Mouse (Mus musculus): Measurements from ENCODE around the gene Wasf3. TPM values are rescaled to one million over a fixed set of nuclear protein-coding genes. Genes with fewer than 3 reads are reported as not detected.

Wasf3 gene
- total RNA-seq, 1 experiment: 6.2 TPM

DNA sequence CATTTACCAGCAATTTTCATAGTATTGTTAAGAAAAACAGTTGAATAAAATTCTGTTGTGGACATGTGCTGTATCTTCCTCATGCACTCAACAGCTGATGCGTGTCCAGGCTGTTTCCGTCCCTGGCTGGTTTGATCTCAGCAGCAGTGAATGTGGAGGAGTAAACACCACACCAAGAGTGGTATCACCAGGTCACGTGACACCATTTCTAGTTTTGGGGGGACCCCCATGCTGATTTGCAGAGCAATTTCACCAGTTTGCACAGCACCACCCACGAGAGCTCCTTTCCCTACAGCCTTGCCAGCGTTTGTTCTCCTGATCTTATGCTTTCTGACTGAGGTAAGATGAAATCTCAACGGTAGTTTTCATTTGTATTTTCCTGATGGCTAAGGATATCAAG is 37.7 kb upstream of the Wasf3 start:
- Histone ChIP-seq H3K4me1 (ENCODE audit: control insufficient read depth in 2 of 2, insufficient read depth in 2 of 2, low read length in 2 of 2, poor library complexity in 1 of 2) (peaks cover 0 to 4% of the 10 kb centered on the region in 2 experiments; a peak in 1 of 4 replicates), H3K9me3 (ENCODE audit: control insufficient read depth, insufficient read depth, low read depth, low read length) (no peaks in the 10 kb centered on the region), H3K9ac (ENCODE audit: insufficient read depth, low read depth, low read length, poor library complexity, severe bottlenecking) (no peak overlapping the region), H3K36me3 (ENCODE audit: control insufficient read depth, insufficient read depth, low read length, poor library complexity, severe bottlenecking) (no peaks in the 10 kb centered on the region), H3K27ac (ENCODE audit: insufficient read depth, low read depth, low read length, poor library complexity, severe bottlenecking) (no peak overlapping the region), H3K4me3 (ENCODE audit: insufficient read depth in 1 of 2, low read depth in 1 of 2, low read length in 2 of 2, poor library complexity in 1 of 2, severe bottlenecking in 1 of 2) (no peak overlapping the region)
- in situ Hi-C loops (cut with MboI; ENCODE audit: low sequenced_read_pairs in 2 of 2, unreplicated experiment in 2 of 2): no loop called here
- DNase-seq (ENCODE audit: low read depth, low spot score): no peak
- TF ChIP-seq HCFC1 (IDR thresholded peaks at IDR 0.05; ENCODE audit: borderline replicate concordance, insufficient read depth, low read length) (no peak), ZC3H11A (IDR thresholded peaks at IDR 0.05; ENCODE audit: borderline replicate concordance, low read depth, low read length) (no peak), MAFK (IDR thresholded peaks at IDR 0.05; ENCODE audit: insufficient read depth, low read depth, low read length) (no peak), CHD2 (IDR thresholded peaks at IDR 0.05; ENCODE audit: low read depth, low read length) (no peak), ZNF384 (IDR thresholded peaks at IDR 0.05; ENCODE audit: low read depth, low read length) (no peak)

DNA sequence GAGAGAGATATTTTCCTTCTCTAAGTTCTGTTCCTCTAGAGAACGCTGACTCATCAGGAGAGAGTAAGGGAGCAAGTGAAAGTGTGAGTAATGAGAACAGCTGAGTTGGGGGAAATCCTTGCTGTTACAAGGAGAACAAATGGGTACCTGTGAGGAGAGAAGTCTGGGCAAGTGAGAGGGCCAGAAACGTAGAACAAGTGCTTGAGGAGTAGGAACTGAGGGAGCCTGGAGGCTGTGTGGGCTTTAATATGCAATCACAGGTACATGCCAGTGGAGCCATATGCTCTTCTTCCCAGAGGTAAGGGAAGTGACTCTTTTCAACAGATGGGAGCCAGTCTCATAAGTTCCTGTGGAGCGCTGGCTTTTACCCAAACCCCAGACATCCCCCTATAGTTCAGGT is 35.6 kb upstream of the Wasf3 start:
- Histone ChIP-seq H3K9ac (ENCODE audit: insufficient read depth, low read depth, low read length, poor library complexity, severe bottlenecking) (no peak overlapping the region), H3K36me3 (ENCODE audit: control insufficient read depth, insufficient read depth, low read length, poor library complexity, severe bottlenecking) (no peaks in the 10 kb centered on the region), H3K4me3 (ENCODE audit: insufficient read depth in 1 of 2, low read depth in 1 of 2, low read length in 2 of 2, poor library complexity in 1 of 2, severe bottlenecking in 1 of 2) (no peak overlapping the region), H3K9me3 (ENCODE audit: control insufficient read depth, insufficient read depth, low read depth, low read length) (no peaks in the 10 kb centered on the region), H3K4me1 (ENCODE audit: control insufficient read depth in 2 of 2, insufficient read depth in 2 of 2, low read length in 2 of 2, poor library complexity in 1 of 2) (peaks cover 0 to 4% of the 10 kb centered on the region in 2 experiments; a peak in 1 of 4 replicates), H3K27ac (ENCODE audit: insufficient read depth, low read depth, low read length, poor library complexity, severe bottlenecking) (no peak overlapping the region)
- in situ Hi-C loops (cut with MboI; ENCODE audit: low sequenced_read_pairs in 2 of 2, unreplicated experiment in 2 of 2): no loop called here
- no peak for DNase-seq (ENCODE audit: low read depth, low spot score)
- peak; percentile 56; the same call in 1 of the 2 replicates for TF ChIP-seq MAFK (IDR thresholded peaks at IDR 0.05; ENCODE audit: insufficient read depth, low read depth, low read length)
- TF ChIP-seq ZNF384 (IDR thresholded peaks at IDR 0.05; ENCODE audit: low read depth, low read length): no peak

DNA sequence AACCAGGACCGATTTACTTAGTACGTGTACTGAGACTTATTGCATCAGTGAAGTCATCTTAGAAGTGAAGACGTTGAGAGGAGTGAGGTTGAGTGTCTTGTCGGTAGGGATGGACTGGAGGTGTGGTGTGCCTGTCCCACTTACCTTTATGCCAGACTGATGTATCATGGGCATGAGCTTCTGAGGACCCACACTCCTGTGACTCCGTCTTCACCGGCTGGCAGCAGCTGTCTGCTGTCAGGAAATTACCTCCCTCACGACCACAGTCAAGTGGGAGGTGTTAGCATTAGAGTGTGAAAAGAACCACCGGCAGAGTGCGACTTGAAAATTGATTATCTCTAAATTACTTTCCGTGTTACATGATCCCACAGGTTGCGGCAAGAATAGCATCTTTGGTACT is 34.0 kb upstream of the Wasf3 start:
- TF ChIP-seq CHD2 (IDR thresholded peaks at IDR 0.05; ENCODE audit: low read depth, low read length): no peak
- no peak for TF ChIP-seq HCFC1 (IDR thresholded peaks at IDR 0.05; ENCODE audit: borderline replicate concordance, insufficient read depth, low read length)
- TF ChIP-seq ZNF384 (IDR thresholded peaks at IDR 0.05; ENCODE audit: low read depth, low read length): no peak
- TF ChIP-seq ZC3H11A (IDR thresholded peaks at IDR 0.05; ENCODE audit: borderline replicate concordance, low read depth, low read length): no peak
- TF ChIP-seq MAFK (IDR thresholded peaks at IDR 0.05; ENCODE audit: insufficient read depth, low read depth, low read length): no peak

DNA sequence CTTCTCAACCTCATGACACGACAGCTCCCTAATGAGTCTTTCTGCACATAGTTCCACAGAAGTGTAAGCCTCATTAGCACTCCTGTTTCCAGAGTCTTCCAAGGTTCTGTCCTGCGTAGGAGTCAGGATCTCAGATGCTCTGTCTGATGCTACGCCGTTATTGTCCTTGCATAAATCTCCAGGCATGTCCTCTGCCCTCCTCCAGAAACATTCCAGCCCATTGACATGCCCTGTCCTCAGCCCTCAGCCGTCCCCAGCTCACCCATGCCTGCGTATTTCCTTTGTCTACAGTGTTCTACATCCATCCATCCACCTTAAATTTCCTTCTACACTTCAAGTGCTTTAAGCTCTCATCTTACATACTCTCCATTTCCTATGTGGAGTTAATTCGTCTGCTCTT is 32.8 kb upstream of the Wasf3 start:
- no peak overlapping the region for H3K9ac ChIP-seq (ENCODE audit: insufficient read depth, low read depth, low read length, poor library complexity, severe bottlenecking)
- H3K27ac ChIP-seq (ENCODE audit: insufficient read depth, low read depth, low read length, poor library complexity, severe bottlenecking): no peak overlapping the region
- in situ Hi-C loops (cut with MboI; ENCODE audit: low sequenced_read_pairs in 2 of 2, unreplicated experiment in 2 of 2): no loop called here
- H3K4me1 ChIP-seq (ENCODE audit: control insufficient read depth in 2 of 2, insufficient read depth in 2 of 2, low read length in 2 of 2, poor library complexity in 1 of 2): no peaks in the 10 kb centered on the region
- no peaks in the 10 kb centered on the region for H3K36me3 ChIP-seq (ENCODE audit: control insufficient read depth, insufficient read depth, low read length, poor library complexity, severe bottlenecking)
- no peaks in the 10 kb centered on the region for H3K9me3 ChIP-seq (ENCODE audit: control insufficient read depth, insufficient read depth, low read depth, low read length)
- TF ChIP-seq MAFK (IDR thresholded peaks at IDR 0.05; ENCODE audit: insufficient read depth, low read depth, low read length) (no peak), ZC3H11A (IDR thresholded peaks at IDR 0.05; ENCODE audit: borderline replicate concordance, low read depth, low read length) (no peak), ZNF384 (IDR thresholded peaks at IDR 0.05; ENCODE audit: low read depth, low read length) (no peak), HCFC1 (IDR thresholded peaks at IDR 0.05; ENCODE audit: borderline replicate concordance, insufficient read depth, low read length) (no peak), CHD2 (IDR thresholded peaks at IDR 0.05; ENCODE audit: low read depth, low read length) (no peak)
- H3K4me3 ChIP-seq (ENCODE audit: insufficient read depth in 1 of 2, low read depth in 1 of 2, low read length in 2 of 2, poor library complexity in 1 of 2, severe bottlenecking in 1 of 2): no peak overlapping the region
- DNase-seq (ENCODE audit: low read depth, low spot score): no peak

More for the DNA sequence above, 34.0 kb upstream of the Wasf3 start:
- Histone ChIP-seq H3K36me3 (ENCODE audit: control insufficient read depth, insufficient read depth, low read length, poor library complexity, severe bottlenecking) (no peaks in the 10 kb centered on the region), H3K4me3 (ENCODE audit: insufficient read depth in 1 of 2, low read depth in 1 of 2, low read length in 2 of 2, poor library complexity in 1 of 2, severe bottlenecking in 1 of 2) (no peak overlapping the region), H3K9me3 (ENCODE audit: control insufficient read depth, insufficient read depth, low read depth, low read length) (no peaks in the 10 kb centered on the region), H3K9ac (ENCODE audit: insufficient read depth, low read depth, low read length, poor library complexity, severe bottlenecking) (no peak overlapping the region), H3K27ac (ENCODE audit: insufficient read depth, low read depth, low read length, poor library complexity, severe bottlenecking) (no peak overlapping the region), H3K4me1 (ENCODE audit: control insufficient read depth in 2 of 2, insufficient read depth in 2 of 2, low read length in 2 of 2, poor library complexity in 1 of 2) (no peaks in the 10 kb centered on the region)
- in situ Hi-C loops (cut with MboI; ENCODE audit: low sequenced_read_pairs in 2 of 2, unreplicated experiment in 2 of 2): no loop called here
- no peak for DNase-seq (ENCODE audit: low read depth, low spot score)

DNA sequence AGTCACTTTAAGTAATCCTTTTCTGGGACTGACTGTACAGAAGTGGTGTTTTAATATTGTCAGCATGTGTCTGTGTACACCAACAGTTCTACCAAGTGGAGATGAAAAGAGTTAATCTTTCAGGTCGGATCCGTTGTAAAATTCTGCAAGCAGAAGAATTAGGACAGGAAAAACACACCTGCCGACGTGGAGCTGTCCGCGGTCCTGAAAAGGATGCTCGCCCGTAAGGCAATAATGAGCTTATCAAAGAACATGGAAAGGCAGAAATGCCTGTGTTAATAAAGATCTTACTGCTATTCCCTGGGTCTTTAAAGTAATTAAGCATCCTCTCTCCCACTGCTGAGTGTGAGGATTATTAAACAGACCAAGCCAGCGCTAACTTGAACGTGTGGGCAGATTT is 24.4 kb upstream of the Wasf3 start:
- Histone ChIP-seq H3K36me3 (ENCODE audit: control insufficient read depth, insufficient read depth, low read length, poor library complexity, severe bottlenecking) (no peaks in the 10 kb centered on the region), H3K9me3 (ENCODE audit: control insufficient read depth, insufficient read depth, low read depth, low read length) (no peaks in the 10 kb centered on the region), H3K9ac (ENCODE audit: insufficient read depth, low read depth, low read length, poor library complexity, severe bottlenecking) (no peak overlapping the region), H3K4me3 (ENCODE audit: insufficient read depth in 1 of 2, low read depth in 1 of 2, low read length in 2 of 2, poor library complexity in 1 of 2, severe bottlenecking in 1 of 2) (no peak overlapping the region), H3K27ac (ENCODE audit: insufficient read depth, low read depth, low read length, poor library complexity, severe bottlenecking) (no peak overlapping the region), H3K4me1 (ENCODE audit: control insufficient read depth in 2 of 2, insufficient read depth in 2 of 2, low read length in 2 of 2, poor library complexity in 1 of 2) (no peaks in the 10 kb centered on the region)
- in situ Hi-C loops (cut with MboI; ENCODE audit: low sequenced_read_pairs in 2 of 2, unreplicated experiment in 2 of 2): no loop called here
- DNase-seq (ENCODE audit: low read depth, low spot score): peak; percentile 35
- TF ChIP-seq HCFC1 (IDR thresholded peaks at IDR 0.05; ENCODE audit: borderline replicate concordance, insufficient read depth, low read length): no peak
- no peak for TF ChIP-seq ZC3H11A (IDR thresholded peaks at IDR 0.05; ENCODE audit: borderline replicate concordance, low read depth, low read length)
- no peak for TF ChIP-seq CHD2 (IDR thresholded peaks at IDR 0.05; ENCODE audit: low read depth, low read length)

All from ES-E14 (cell line).